Mouse (Mus musculus) forebrain, embryonic 14.5 days (tissue): Measurements from ENCODE around the gene Gtf3c6. TPM values are rescaled to one million over a fixed set of nuclear protein-coding genes. Genes with fewer than 3 reads are reported as not detected.

Experiments used
- ATAC-seq: fragments of 200-750 bp; cut with Nextera tagmentation; 2 replicates; pipeline ENCODE4 v1.8.0; 2017; ENCODE audit warnings: mild to moderate bottlenecking, moderate library complexity
- DNase-seq: peaks from one replicate; pipeline ENCODE4 v3.0.0-alpha.2; 2015; ENCODE audit warnings: low spot score
- H3K27ac ChIP-seq: fragments of 300-500 bp; sonication (generic); 2 replicates; pipeline ENCODE4 v1.5.1; 2014; ENCODE audit warnings: low read depth, mild to moderate bottlenecking, control low read depth, low read length, moderate library complexity
- H3K27me3 ChIP-seq: fragments of 300-500 bp; sonication (generic); replicated peaks from 2 replicates; pipeline ENCODE4 v1.6.1; 2014; ENCODE audit warnings: low read length, control low read depth, mixed read lengths; ENCODE audit not compliant: control insufficient read depth, insufficient read depth
- H3K36me3 ChIP-seq: fragments of 300-500 bp; sonication (generic); 2 replicates; pipeline ENCODE4 v1.6.1; 2014; ENCODE audit warnings: low read length, control low read depth; ENCODE audit not compliant: control insufficient read depth, insufficient read depth
- H3K4me1 ChIP-seq: fragments of 300-500 bp; sonication (generic); 2 replicates; pipeline ENCODE4 v1.6.1; 2014; ENCODE audit warnings: antibody characterized with exemption, low read length, control low read depth; ENCODE audit not compliant: control insufficient read depth, insufficient read depth
- H3K4me2 ChIP-seq: fragments of 300-500 bp; sonication (generic); 2 replicates; pipeline ENCODE4 v1.6.1; 2014; ENCODE audit warnings: mild to moderate bottlenecking, control low read depth, low read length
- H3K4me3 ChIP-seq: fragments of 300-500 bp; sonication (generic); 2 replicates; pipeline ENCODE4 v1.5.1; 2014; ENCODE audit warnings: low read depth, low read length, control low read depth
- H3K9ac ChIP-seq: fragments of 300-500 bp; sonication (generic); 2 replicates; pipeline ENCODE4 v1.6.1; 2014; ENCODE audit warnings: mild to moderate bottlenecking, low read length, control low read depth, moderate library complexity
- H3K9me3 ChIP-seq: fragments of 300-500 bp; sonication (generic); replicated peaks from 2 replicates; pipeline ENCODE4 v1.6.1; 2016; ENCODE audit warnings: low read length, control low read depth, mixed read lengths; ENCODE audit not compliant: control insufficient read depth
- WGBS: fragments of 180-500 bp; shearing (Covaris S2); extraction: QIAGEN DNeasy Blood & Tissue Kit; methylation state at CpG from one replicate; pipeline ENCODE4 v1.1.7; 2014; 5-methylcytosine and 5-hydroxymethylcytosine counted together
- polyA plus RNA-seq: library from polyadenylated mRNA; unstranded; fragments of >200 nt; fragmentation: Nextera tagmentation; extraction: Ambion mirVana; gene quantifications from 2 replicates; pipeline ENCODE4 v1.2.1, GENCODE M21; 2014

Gene Gtf3c6
- polyA plus RNA-seq, 1 experiment from 2014 or later, result 79.9 TPM

DNA sequence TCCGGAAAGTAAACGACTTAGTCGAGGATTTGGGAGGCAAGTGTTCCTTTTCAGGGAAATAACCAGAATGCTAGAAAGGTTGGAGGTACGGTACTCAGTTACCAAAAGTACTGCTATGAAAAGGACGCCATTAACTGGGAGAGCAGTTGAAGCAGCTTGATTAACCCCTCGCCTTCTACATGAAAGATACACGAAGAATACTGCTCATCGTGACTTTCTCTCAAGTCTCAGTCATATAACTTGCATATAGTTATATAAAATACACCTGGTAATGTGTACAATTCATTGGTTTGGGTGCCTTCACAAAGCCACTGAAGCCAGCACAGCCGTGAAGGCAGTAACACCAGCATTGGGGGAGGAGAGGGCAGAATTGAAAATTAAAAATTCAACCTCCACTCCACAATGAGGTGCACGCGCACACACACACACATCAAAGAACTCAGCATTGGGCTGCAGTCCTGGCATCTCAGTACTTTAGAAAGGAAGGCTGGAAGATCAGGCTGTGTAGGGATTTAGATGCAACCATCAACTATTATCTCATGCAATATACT is 10.7 kb downstream of the Gtf3c6 start:
- H3K9me3 ChIP-seq, result no peaks in the 10 kb centered on the region
- ATAC-seq (peak; percentile 66), DNase-seq (no peak)
- WGBS, result 37% methylated on average over 11 of the region's 11 CpGs
- H3K4me2 ChIP-seq, result peak overlapping the region; percentile 70
- 0 out of 2 replicates have a peak, but pooled peaks cover 5% of the 10 kb centered on the region for H3K4me1 ChIP-seq
- no peaks in the 10 kb centered on the region for H3K27me3 ChIP-seq
- peak overlapping the region; percentile 40 for H3K27ac ChIP-seq
- peak overlapping the region; percentile 75 for H3K4me3 ChIP-seq
- H3K9ac ChIP-seq, result peak overlapping the region; percentile 70; the same call in 1 of the 2 replicates
- peaks cover 59% of the 10 kb centered on the region for H3K36me3 ChIP-seq

DNA sequence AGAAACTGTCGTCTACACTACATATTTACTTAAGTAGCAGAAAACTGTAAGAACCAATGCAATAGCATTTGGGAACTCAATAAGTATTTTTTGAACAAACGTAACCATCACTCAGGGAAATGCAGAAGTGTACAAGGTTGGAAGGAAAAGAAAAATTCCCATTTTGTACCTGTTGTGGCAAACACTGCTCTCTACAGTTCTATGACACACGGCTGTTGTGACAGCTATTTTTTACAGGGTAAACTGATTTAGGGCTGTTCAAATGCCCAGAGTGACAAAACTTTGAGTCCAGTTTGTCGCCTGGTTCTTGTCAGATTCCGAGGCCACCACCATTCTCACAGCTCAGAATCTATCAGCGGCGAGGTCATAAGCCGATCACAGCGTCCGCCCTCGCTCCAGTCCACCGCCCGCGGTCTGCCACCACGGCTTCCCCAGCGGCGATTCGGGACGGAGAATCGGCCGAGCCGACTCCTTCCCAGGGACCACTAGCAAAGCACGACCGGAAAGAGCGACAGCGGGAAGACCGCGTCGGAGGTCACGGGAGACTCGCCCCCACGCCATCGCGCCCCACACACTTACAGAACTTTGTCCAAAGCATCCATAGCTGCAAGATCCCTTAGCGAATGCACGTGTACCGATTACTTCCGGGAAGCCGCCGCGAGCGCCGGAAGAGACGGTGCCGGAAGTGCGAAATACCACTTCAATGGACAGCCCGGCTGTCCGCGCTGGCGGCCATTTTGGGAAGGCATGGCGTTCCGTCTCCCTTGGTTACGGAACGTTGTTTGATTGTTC is 11.3 kb downstream of the Gtf3c6 start, which contains the start of gene Rpf2:
Gene Rpf2, minus strand, starts transcription at position 663 of the 792 bp plus-strand sequence.
- DNase-seq (peak; percentile 96), ATAC-seq (peak; percentile 97)
- Histone ChIP-seq H3K36me3 (peaks cover 61% of the 10 kb centered on the region), H3K9me3 (no peaks in the 10 kb centered on the region), H3K27ac (peak within 1 kb of the TSS; percentile 40), H3K4me3 (peak within 1 kb of the TSS; percentile 75), H3K9ac (peak within 1 kb of the TSS; percentile 70), H3K4me2 (peak within 1 kb of the TSS; percentile 70), H3K4me1 (0 out of 2 replicates have a peak, but pooled peaks cover 5% of the 10 kb centered on the region), H3K27me3 (no peaks in the 10 kb centered on the region)
- under 1% methylated on average over 54 of the region's 54 CpGs for WGBS

DNA sequence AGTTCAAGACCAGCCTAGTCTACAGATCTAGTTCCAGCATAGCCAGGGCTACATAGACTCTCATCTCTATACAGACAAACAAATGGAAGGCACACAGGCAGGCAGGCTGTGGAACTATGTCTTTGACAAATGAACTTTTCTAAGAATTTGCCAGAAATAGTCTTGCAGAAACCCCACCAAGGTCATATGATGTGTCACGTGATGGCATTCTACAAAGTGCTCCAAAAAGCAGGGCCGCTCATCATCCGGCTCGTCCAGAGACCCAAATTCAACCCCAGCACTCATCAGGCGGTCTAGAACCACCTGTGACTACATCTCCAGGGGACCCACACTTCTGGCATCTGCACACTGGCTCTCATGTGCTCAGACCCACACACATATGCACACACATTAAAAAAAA is 20.1 kb downstream of the Gtf3c6 start:
- DNase-seq (no peak), ATAC-seq (no peak)
- H3K4me3 ChIP-seq, result no peak overlapping the region
- no peak overlapping the region for H3K27ac ChIP-seq
- 97% methylated on average over 5 of the region's 5 CpGs for WGBS
- H3K4me1 ChIP-seq, result no peaks in the 10 kb centered on the region
- H3K36me3 ChIP-seq, result peaks cover 64% of the 10 kb centered on the region
- no peak overlapping the region for H3K9ac ChIP-seq
- H3K27me3 ChIP-seq, result no peaks in the 10 kb centered on the region
- no peak overlapping the region for H3K4me2 ChIP-seq
- no peaks in the 10 kb centered on the region for H3K9me3 ChIP-seq

DNA sequence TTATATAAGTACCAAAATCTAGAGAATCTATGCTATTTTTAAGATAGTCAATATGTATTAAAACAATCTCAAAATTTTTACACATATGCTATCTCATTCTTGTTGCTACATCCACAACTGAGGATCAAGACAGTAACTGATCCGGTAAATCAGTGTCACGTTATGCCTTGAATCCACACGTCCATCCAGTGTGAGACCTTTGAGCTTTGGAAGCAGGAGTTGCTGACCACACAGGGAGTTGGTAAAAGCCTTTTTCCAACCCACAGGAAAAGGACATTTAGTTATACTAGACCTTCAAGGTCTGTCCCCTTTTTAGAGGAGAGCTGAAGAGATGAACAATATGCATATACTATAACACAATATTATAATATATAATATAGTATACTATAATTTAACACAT is 24.7 kb downstream of the Gtf3c6 start:
- peaks cover 68% of the 10 kb centered on the region for H3K36me3 ChIP-seq
- no peak overlapping the region for H3K4me2 ChIP-seq

DNA sequence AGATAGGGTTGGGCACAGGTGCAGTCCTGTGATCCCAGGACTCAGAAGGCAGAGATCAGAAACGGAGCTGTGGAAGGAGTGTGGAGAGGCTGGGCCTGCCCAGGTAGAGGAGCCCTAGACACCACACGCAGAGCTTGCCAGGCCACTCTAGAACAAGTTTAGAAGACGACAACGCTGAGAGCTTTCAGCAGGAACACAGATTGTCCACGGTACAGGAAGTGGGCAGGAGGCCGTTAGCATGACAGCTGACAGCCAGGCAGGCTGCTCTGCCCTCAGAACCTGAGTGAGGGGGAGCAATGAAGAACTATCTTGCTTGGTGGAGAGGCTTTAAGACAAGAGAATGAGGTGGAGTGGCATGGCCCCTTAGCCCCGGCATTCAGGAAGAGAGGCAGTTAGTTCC is 25.5 kb downstream of the Gtf3c6 start:
- Histone ChIP-seq H3K27me3 (no peaks in the 10 kb centered on the region), H3K4me1 (no peaks in the 10 kb centered on the region), H3K27ac (no peak overlapping the region), H3K4me3 (no peak overlapping the region), H3K4me2 (no peak overlapping the region), H3K9ac (no peak overlapping the region), H3K9me3 (no peaks in the 10 kb centered on the region), H3K36me3 (peaks cover 66% of the 10 kb centered on the region)
- DNase-seq (no peak), ATAC-seq (no peak)
- 92% methylated on average over 7 of the region's 7 CpGs for WGBS

More for the DNA sequence above, 24.7 kb downstream of the Gtf3c6 start:
- Histone ChIP-seq H3K9me3 (no peaks in the 10 kb centered on the region), H3K9ac (no peak overlapping the region), H3K4me1 (no peaks in the 10 kb centered on the region), H3K27ac (no peak overlapping the region), H3K27me3 (no peaks in the 10 kb centered on the region), H3K4me3 (no peak overlapping the region)
- DNase-seq (no peak), ATAC-seq (no peak)
- 90% methylated on average over 3 of the region's 3 CpGs for WGBS

DNA sequence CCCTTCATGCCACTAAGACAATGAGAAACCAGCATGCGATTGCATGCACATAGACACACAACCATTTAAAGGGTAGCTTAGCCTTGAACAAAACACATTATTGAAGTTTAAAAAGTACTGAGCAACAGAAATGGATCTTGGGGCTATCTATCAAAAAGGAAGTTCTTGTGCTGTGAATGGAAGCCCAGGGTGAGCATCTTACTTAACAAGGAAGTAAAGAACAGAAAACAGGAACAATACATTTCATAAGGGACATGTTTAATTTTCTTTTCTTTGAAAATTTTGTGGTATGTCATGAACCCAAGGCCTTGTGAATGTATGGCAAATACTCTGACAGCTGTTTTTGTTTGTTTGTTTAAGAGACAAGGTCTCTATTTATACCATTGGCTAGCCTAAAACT is 28.2 kb downstream of the Gtf3c6 start:
- peaks cover 73% of the 10 kb centered on the region for H3K36me3 ChIP-seq
- WGBS, result 91% methylated on average over 1 of the region's 1 CpGs

DNA sequence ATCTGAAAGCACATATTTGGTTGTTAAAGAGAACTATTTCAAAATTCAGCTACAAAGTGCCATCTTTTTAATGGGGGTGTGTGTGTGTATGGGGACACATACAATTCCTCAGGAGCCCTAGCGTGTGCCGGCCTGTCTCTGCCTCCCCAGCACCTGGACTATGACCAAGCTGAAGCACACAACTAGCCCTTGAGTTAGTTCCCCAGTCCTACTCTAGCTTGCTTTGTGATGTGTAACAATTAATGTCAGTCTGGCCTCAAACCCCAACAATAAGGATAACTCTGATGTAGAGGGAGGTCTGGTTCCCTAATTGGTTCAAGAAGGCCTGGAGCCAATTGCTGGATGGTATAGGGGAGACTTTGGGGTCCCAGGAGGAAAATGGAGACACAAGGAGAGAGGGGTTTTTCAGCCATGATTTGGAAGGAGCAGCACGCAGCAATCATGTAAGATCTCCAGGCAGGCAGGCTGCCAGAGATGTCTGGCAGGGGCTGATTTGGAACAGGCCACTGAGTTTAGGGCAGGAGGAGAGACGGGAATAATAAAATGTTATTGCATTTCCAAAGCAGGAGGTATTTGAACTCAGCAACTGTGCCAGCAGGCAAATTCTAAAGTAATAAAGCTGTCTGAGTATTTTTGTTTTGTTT is 30.1 kb downstream of the Gtf3c6 start:
- Histone ChIP-seq H3K36me3 (peaks cover 76% of the 10 kb centered on the region), H3K4me1 (no peaks in the 10 kb centered on the region), H3K9me3 (no peaks in the 10 kb centered on the region), H3K27me3 (no peaks in the 10 kb centered on the region), H3K27ac (peak overlapping the region; percentile 27; the same call in 1 of the 2 replicates), H3K4me2 (no peak overlapping the region), H3K9ac (no peak overlapping the region), H3K4me3 (no peak overlapping the region)
- DNase-seq (peak; percentile 42), ATAC-seq (peak; percentile 54; the same call in 1 of the 2 replicates)
- 62% methylated on average over 4 of the region's 4 CpGs for WGBS

More for the DNA sequence above, 28.2 kb downstream of the Gtf3c6 start:
- DNase-seq (no peak), ATAC-seq (no peak)
- no peak overlapping the region for H3K27ac ChIP-seq
- H3K27me3 ChIP-seq, result no peaks in the 10 kb centered on the region
- H3K4me3 ChIP-seq, result no peak overlapping the region
- no peaks in the 10 kb centered on the region for H3K4me1 ChIP-seq
- H3K4me2 ChIP-seq, result no peak overlapping the region
- no peaks in the 10 kb centered on the region for H3K9me3 ChIP-seq
- H3K9ac ChIP-seq, result no peak overlapping the region

DNA sequence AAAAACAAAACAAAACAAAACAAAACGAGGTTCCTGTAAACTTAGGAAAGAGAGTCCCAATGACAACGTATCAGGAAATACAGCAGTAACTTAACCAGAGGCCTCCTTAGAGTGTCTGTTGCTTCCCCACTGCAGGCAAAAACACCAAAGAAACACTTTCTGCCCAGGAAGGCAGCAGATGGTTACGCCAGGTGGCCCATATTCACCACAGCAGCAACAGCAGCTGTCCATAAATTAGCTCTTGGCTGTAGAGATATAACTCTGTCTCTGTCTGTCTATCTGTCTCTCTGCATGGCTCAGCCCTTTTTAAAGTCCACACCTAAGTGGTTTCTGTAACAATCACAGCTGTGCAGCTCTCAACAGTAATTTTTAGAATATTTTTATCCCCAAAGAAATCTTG is 39.0 kb downstream of the Gtf3c6 start:
- peaks cover 24% of the 10 kb centered on the region; the same call in 1 of the 2 replicates for H3K36me3 ChIP-seq
- DNase-seq, result peak; percentile 41
- H3K27ac ChIP-seq, result no peak overlapping the region
- 80% methylated on average over 3 of the region's 3 CpGs for WGBS
- no peak overlapping the region for H3K4me3 ChIP-seq
- H3K4me1 ChIP-seq, result no peaks in the 10 kb centered on the region
- H3K27me3 ChIP-seq, result no peaks in the 10 kb centered on the region
- peak; percentile 50; the same call in 1 of the 2 replicates for ATAC-seq
- no peaks in the 10 kb centered on the region for H3K9me3 ChIP-seq
- H3K4me2 ChIP-seq, result no peak overlapping the region
- no peak overlapping the region for H3K9ac ChIP-seq
